Mouse (Mus musculus): ENCODE measurements around the gene Stk4. TPM values are rescaled to one million over a fixed set of nuclear protein-coding genes. Genes with fewer than 3 reads are reported as not detected.

Stk4 gene
- polyA plus RNA-seq, 1 experiment from 2014 or later: 17.2 TPM

GRCm38 (mm10) chr2:164073918-164074578 is 3.9 kb downstream of the Stk4 start:
- ATAC-seq: peak; percentile 81
- H3K4me3 ChIP-seq (ENCODE audit: low read depth, low read length): peak overlapping the region; percentile 94
- no peaks in the 10 kb centered on the region for H3K9me3 ChIP-seq (replicated peaks; ENCODE audit: control insufficient read depth, low read length, poor library complexity, severe bottlenecking)
- H3K27ac ChIP-seq (ENCODE audit: low read length): peak overlapping the region; percentile 83
- no peaks in the 10 kb centered on the region for H3K36me3 ChIP-seq (ENCODE audit: control insufficient read depth, insufficient read depth, low read length)
- H3K9ac ChIP-seq (ENCODE audit: low read depth, low read length): peak overlapping the region; percentile 97
- H3K4me1 ChIP-seq (ENCODE audit: control insufficient read depth, insufficient read depth, low read length): peaks cover 22% of the 10 kb centered on the region
- no peaks in the 10 kb centered on the region for H3K27me3 ChIP-seq (ENCODE audit: control insufficient read depth, insufficient read depth, low read depth, low read length)
- H3K4me2 ChIP-seq (ENCODE audit: low read length): peak overlapping the region; percentile 86
- WGBS: under 1% methylated on average over 47 of the region's 48 CpGs

- H3K9me3 ChIP-seq (replicated peaks; ENCODE audit: control insufficient read depth, low read length, poor library complexity, severe bottlenecking): no peaks in the 10 kb centered on the region
- H3K9ac ChIP-seq (ENCODE audit: low read depth, low read length): peak overlapping the region; percentile 97; the same call in 1 of the 2 replicates
- peak overlapping the region; percentile 94 for H3K4me3 ChIP-seq (ENCODE audit: low read depth, low read length)
- H3K4me1 ChIP-seq (ENCODE audit: control insufficient read depth, insufficient read depth, low read length): peaks cover 12% of the 10 kb centered on the region
- H3K4me2 ChIP-seq (ENCODE audit: low read length): peak overlapping the region; percentile 86
- no peak for ATAC-seq
- WGBS: 52% methylated on average over 5 of the region's 5 CpGs
- no peaks in the 10 kb centered on the region for H3K27me3 ChIP-seq (ENCODE audit: control insufficient read depth, insufficient read depth, low read depth, low read length)
- H3K36me3 ChIP-seq (ENCODE audit: control insufficient read depth, insufficient read depth, low read length): 0 out of 2 replicates have a peak, but pooled peaks cover under 1% of the 10 kb centered on the region
- H3K27ac ChIP-seq (ENCODE audit: low read length): no peak overlapping the region
These were observed 5.0 kb downstream of the Stk4 start for GRCm38 (mm10) chr2:164075088-164075487.

GRCm38 (mm10) chr2:164076874-164077425 is 6.8 kb downstream of the Stk4 start:
- peaks cover 12% of the 10 kb centered on the region for H3K4me1 ChIP-seq (ENCODE audit: control insufficient read depth, insufficient read depth, low read length)
- H3K36me3 ChIP-seq (ENCODE audit: control insufficient read depth, insufficient read depth, low read length): peaks cover 18% of the 10 kb centered on the region
- H3K4me3 ChIP-seq (ENCODE audit: low read depth, low read length): no peak overlapping the region
- H3K27ac ChIP-seq (ENCODE audit: low read length): no peak overlapping the region
- H3K4me2 ChIP-seq (ENCODE audit: low read length): no peak overlapping the region
- H3K27me3 ChIP-seq (ENCODE audit: control insufficient read depth, insufficient read depth, low read depth, low read length): no peaks in the 10 kb centered on the region
- WGBS: 92% methylated on average over 8 of the region's 8 CpGs
- H3K9ac ChIP-seq (ENCODE audit: low read depth, low read length): no peak overlapping the region
- no peak for ATAC-seq
- no peaks in the 10 kb centered on the region for H3K9me3 ChIP-seq (replicated peaks; ENCODE audit: control insufficient read depth, low read length, poor library complexity, severe bottlenecking)

- Histone ChIP-seq H3K27ac (ENCODE audit: low read length) (no peak overlapping the region), H3K4me3 (ENCODE audit: low read depth, low read length) (no peak overlapping the region), H3K9me3 (replicated peaks; ENCODE audit: control insufficient read depth, low read length, poor library complexity, severe bottlenecking) (no peaks in the 10 kb centered on the region), H3K9ac (ENCODE audit: low read depth, low read length) (no peak overlapping the region), H3K27me3 (ENCODE audit: control insufficient read depth, insufficient read depth, low read depth, low read length) (no peaks in the 10 kb centered on the region), H3K36me3 (ENCODE audit: control insufficient read depth, insufficient read depth, low read length) (peaks cover 25% of the 10 kb centered on the region), H3K4me1 (ENCODE audit: control insufficient read depth, insufficient read depth, low read length) (peaks cover 12% of the 10 kb centered on the region), H3K4me2 (ENCODE audit: low read length) (no peak overlapping the region)
- ATAC-seq: no peak
- 88% methylated on average over 5 of the region's 5 CpGs for WGBS
These were observed 7.8 kb downstream of the Stk4 start for GRCm38 (mm10) chr2:164077875-164078274.

DNA sequence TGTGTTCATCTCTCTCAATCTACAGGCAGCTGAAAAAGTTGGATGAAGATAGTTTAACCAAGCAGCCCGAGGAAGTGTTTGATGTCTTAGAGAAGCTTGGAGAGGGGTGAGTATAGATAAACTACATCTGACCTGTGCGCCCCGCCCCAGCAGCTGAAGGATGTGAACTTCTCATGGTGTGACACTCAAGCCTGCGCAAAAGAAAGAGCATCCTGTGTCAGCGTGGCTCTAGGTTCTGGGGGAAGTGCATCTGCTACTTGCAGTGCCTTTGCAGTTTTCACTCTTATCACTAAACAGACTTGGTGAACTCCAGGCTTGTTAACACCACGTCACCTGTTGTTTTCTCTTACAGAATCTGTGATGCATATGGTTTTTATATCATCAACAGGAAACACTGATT is 9.4 kb downstream of the Stk4 start:
- peaks cover 12% of the 10 kb centered on the region for H3K4me1 ChIP-seq (ENCODE audit: control insufficient read depth, insufficient read depth, low read length)
- H3K9me3 ChIP-seq (replicated peaks; ENCODE audit: control insufficient read depth, low read length, poor library complexity, severe bottlenecking): no peaks in the 10 kb centered on the region
- no peak for ATAC-seq
- H3K9ac ChIP-seq (ENCODE audit: low read depth, low read length): no peak overlapping the region
- H3K36me3 ChIP-seq (ENCODE audit: control insufficient read depth, insufficient read depth, low read length): peaks cover 33% of the 10 kb centered on the region
- no peak overlapping the region for H3K4me3 ChIP-seq (ENCODE audit: low read depth, low read length)
- no peaks in the 10 kb centered on the region for H3K27me3 ChIP-seq (ENCODE audit: control insufficient read depth, insufficient read depth, low read depth, low read length)
- H3K4me2 ChIP-seq (ENCODE audit: low read length): no peak overlapping the region
- WGBS: 90% methylated on average over 6 of the region's 6 CpGs
- H3K27ac ChIP-seq (ENCODE audit: low read length): no peak overlapping the region

DNA sequence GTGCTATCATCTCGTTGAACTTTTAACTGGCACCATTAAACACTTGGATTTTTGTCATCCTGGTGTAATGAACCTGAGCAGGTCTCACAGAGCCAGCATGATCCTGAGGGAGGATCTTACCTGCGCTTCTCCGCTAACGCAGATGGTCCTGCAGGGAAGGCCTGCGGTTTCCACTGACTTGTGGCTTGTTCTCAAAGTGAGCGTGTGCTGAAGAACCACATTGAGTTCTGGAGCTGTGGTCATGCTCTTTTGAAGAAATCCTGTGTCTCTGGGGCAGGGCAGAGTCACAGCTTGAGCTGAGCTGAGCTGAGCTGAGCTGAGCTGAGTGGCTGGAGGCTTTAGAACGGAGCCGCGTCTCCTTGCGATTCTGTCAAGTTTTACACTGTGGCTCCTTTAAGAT is 11.5 kb downstream of the Stk4 start:
- H3K36me3 ChIP-seq (ENCODE audit: control insufficient read depth, insufficient read depth, low read length): peaks cover 37% of the 10 kb centered on the region
- WGBS: 99% methylated on average over 10 of the region's 10 CpGs

GRCm38 (mm10) chr2:164082175-164082574 is 12.1 kb downstream of the Stk4 start:
- Histone ChIP-seq H3K4me3 (ENCODE audit: low read depth, low read length) (no peak overlapping the region), H3K4me1 (ENCODE audit: control insufficient read depth, insufficient read depth, low read length) (no peaks in the 10 kb centered on the region), H3K27ac (ENCODE audit: low read length) (no peak overlapping the region), H3K9ac (ENCODE audit: low read depth, low read length) (no peak overlapping the region), H3K36me3 (ENCODE audit: control insufficient read depth, insufficient read depth, low read length) (peaks cover 40% of the 10 kb centered on the region), H3K27me3 (ENCODE audit: control insufficient read depth, insufficient read depth, low read depth, low read length) (no peaks in the 10 kb centered on the region), H3K4me2 (ENCODE audit: low read length) (no peak overlapping the region), H3K9me3 (replicated peaks; ENCODE audit: control insufficient read depth, low read length, poor library complexity, severe bottlenecking) (no peaks in the 10 kb centered on the region)
- no peak for ATAC-seq
- 97% methylated on average over 10 of the region's 10 CpGs for WGBS

More for the DNA sequence above, 11.5 kb downstream of the Stk4 start:
- Histone ChIP-seq H3K27ac (ENCODE audit: low read length) (no peak overlapping the region), H3K9ac (ENCODE audit: low read depth, low read length) (no peak overlapping the region), H3K27me3 (ENCODE audit: control insufficient read depth, insufficient read depth, low read depth, low read length) (no peaks in the 10 kb centered on the region), H3K4me2 (ENCODE audit: low read length) (no peak overlapping the region), H3K4me3 (ENCODE audit: low read depth, low read length) (no peak overlapping the region), H3K9me3 (replicated peaks; ENCODE audit: control insufficient read depth, low read length, poor library complexity, severe bottlenecking) (no peaks in the 10 kb centered on the region), H3K4me1 (ENCODE audit: control insufficient read depth, insufficient read depth, low read length) (no peaks in the 10 kb centered on the region)
- no peak for ATAC-seq

DNA sequence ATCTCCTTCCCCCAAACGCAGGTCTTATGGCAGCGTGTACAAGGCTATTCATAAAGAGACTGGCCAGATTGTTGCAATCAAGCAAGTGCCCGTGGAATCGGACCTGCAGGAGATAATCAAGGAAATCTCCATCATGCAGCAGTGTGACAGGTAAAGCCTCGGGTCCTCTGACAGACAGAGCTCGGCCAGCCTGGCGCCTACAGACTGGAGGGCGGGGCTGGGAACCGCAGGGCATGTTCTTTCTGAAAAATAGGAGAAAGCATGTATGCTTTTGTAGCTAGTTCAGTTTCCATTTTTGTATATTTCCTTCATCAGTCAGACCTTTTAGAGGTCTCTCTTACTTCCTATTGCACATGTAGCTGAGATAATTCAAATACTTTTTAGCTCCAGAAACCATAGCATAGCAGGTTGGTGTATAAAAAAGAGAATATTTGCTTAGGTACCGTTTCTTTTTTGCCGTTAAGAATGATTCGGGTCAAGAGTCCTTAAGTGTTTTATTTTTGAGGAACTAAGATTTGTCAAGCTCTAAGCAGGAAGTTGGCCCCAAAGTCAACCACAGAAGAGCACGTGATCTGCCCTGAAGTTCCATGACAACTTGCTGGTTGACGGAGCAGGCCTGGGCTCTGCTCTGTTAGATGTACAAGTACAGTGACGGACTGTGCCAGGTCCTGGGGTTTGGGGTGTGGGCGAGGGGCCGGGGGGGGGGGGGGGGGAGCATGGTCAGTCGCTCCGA is 13.7 kb downstream of the Stk4 start:
- Histone ChIP-seq H3K27ac (ENCODE audit: low read length) (no peak overlapping the region), H3K4me1 (ENCODE audit: control insufficient read depth, insufficient read depth, low read length) (no peaks in the 10 kb centered on the region), H3K36me3 (ENCODE audit: control insufficient read depth, insufficient read depth, low read length) (peaks cover 49% of the 10 kb centered on the region), H3K9me3 (replicated peaks; ENCODE audit: control insufficient read depth, low read length, poor library complexity, severe bottlenecking) (no peaks in the 10 kb centered on the region), H3K27me3 (ENCODE audit: control insufficient read depth, insufficient read depth, low read depth, low read length) (no peaks in the 10 kb centered on the region), H3K4me2 (ENCODE audit: low read length) (no peak overlapping the region), H3K9ac (ENCODE audit: low read depth, low read length) (no peak overlapping the region), H3K4me3 (ENCODE audit: low read depth, low read length) (no peak overlapping the region)
- WGBS: 92% methylated on average over 18 of the region's 19 CpGs
- no peak for ATAC-seq

- ATAC-seq: no peak
- H3K27ac ChIP-seq (ENCODE audit: low read length): no peak overlapping the region
- no peaks in the 10 kb centered on the region for H3K9me3 ChIP-seq (replicated peaks; ENCODE audit: control insufficient read depth, low read length, poor library complexity, severe bottlenecking)
- no peak overlapping the region for H3K4me3 ChIP-seq (ENCODE audit: low read depth, low read length)
- no peaks in the 10 kb centered on the region for H3K27me3 ChIP-seq (ENCODE audit: control insufficient read depth, insufficient read depth, low read depth, low read length)
- no peak overlapping the region for H3K9ac ChIP-seq (ENCODE audit: low read depth, low read length)
- H3K4me1 ChIP-seq (ENCODE audit: control insufficient read depth, insufficient read depth, low read length): no peaks in the 10 kb centered on the region
- peaks cover 52% of the 10 kb centered on the region for H3K36me3 ChIP-seq (ENCODE audit: control insufficient read depth, insufficient read depth, low read length)
- no peak overlapping the region for H3K4me2 ChIP-seq (ENCODE audit: low read length)
- 87% methylated on average over 7 of the region's 7 CpGs for WGBS
These were observed 14.2 kb downstream of the Stk4 start for GRCm38 (mm10) chr2:164084342-164084700.
